Mouse (Mus musculus) forebrain, embryonic 12.5 days (tissue): ENCODE measurements around the gene Galk1. TPM values are rescaled to one million over a fixed set of nuclear protein-coding genes. Genes with fewer than 3 reads are reported as not detected.

Experiments
- ATAC-seq: fragments of 200-750 bp; cut with Nextera tagmentation; 2 replicates; pipeline ENCODE4 v1.8.0; 2017; ENCODE audit warnings: moderate TSS enrichment; ENCODE audit not compliant: low FRiP score
- H3K27ac ChIP-seq: fragments of 300-500 bp; sonication (generic); 2 replicates; pipeline ENCODE4 v1.5.1; 2016; ENCODE audit warnings: mild to moderate bottlenecking
- H3K27me3 ChIP-seq: fragments of 300-500 bp; sonication (generic); 2 replicates; pipeline ENCODE4 v1.6.1; 2016; ENCODE audit warnings: mild to moderate bottlenecking
- H3K36me3 ChIP-seq: fragments of 300-500 bp; sonication (generic); replicated peaks from 2 replicates; pipeline ENCODE4 v1.6.1; 2016; ENCODE audit warnings: mild to moderate bottlenecking
- H3K4me1 ChIP-seq: fragments of 300-500 bp; sonication (generic); 2 replicates; pipeline ENCODE4 v1.6.1; 2016
- H3K4me2 ChIP-seq: fragments of 300-500 bp; sonication (generic); 2 replicates; pipeline ENCODE4 v1.6.1; 2016; ENCODE audit warnings: mild to moderate bottlenecking, moderate library complexity
- H3K4me3 ChIP-seq: fragments of 300-500 bp; sonication (generic); replicated peaks from 2 replicates; pipeline ENCODE4 v1.5.1; 2016; ENCODE audit warnings: mild to moderate bottlenecking
- H3K9ac ChIP-seq: fragments of 300-500 bp; sonication (generic); 2 replicates; pipeline ENCODE4 v1.6.1; 2016; ENCODE audit warnings: mild to moderate bottlenecking
- H3K9me3 ChIP-seq: fragments of 300-500 bp; sonication (generic); 2 replicates; pipeline ENCODE4 v1.6.1; 2016
- WGBS: fragments of 180-500 bp; shearing (Covaris S2); methylation state at CpG from one replicate; pipeline ENCODE4 v1.1.7; 2016; 5-methylcytosine and 5-hydroxymethylcytosine counted together
- polyA plus RNA-seq: library from polyadenylated mRNA; unstranded; fragments of >200 nt; fragmentation: Nextera tagmentation; extraction: Ambion mirVana; gene quantifications from 2 replicates; pipeline ENCODE4 v1.2.1, GENCODE M21; 2016

Galk1 gene
- polyA plus RNA-seq, 1 experiment from 2014 or later, result 107 TPM

DNA sequence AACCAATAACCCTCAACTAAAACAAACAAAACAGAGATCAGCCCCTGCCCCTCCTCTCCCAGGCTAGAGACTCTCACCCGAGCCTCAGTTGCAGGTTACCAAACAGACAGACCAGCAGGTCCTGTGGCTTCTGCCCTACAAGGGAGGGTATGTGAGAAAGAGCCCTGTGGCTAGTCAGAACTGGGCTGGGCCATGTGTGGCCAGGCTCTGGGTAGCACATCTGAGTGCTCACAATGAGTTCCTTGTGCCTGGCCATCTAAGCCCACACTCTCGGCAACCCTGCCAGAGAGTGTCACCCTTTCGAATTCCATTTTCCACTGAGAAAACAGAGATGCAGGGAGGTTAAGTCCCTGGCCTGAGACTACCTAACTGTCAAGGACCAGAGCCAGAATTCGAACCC is 20.4 kb downstream of the Galk1 start:
- WGBS, result 76% methylated on average over 4 of the region's 4 CpGs
- no peak overlapping the region for H3K4me3 ChIP-seq

DNA sequence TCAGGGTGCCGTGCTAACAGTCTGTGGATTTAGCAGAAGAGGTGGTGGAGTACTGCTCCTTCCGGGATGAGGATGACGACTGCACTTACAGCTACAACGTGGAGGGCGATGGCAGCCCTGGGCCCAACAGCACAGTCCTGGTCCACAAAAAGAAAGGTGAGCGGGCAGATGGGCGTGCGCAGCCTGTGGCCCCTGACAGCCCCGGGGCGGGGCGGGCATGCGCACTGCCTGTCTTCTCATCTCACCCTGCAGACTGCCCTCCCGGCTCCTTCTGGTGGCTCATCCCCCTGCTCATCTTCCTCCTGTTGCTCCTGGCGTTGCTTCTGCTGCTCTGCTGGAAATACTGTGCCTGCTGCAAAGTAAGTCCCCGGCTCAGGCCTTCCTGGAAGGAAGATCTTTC is 22.8 kb downstream of the Galk1 start:
- no peak overlapping the region; the same call in 1 of the 2 replicates for H3K4me3 ChIP-seq
- no peak for ATAC-seq
- 39% methylated on average over 15 of the region's 15 CpGs for WGBS
- peak overlapping the region; percentile 29 for H3K4me2 ChIP-seq
- no peak overlapping the region for H3K27ac ChIP-seq
- no peaks in the 10 kb centered on the region for H3K9me3 ChIP-seq
- H3K9ac ChIP-seq, result peak overlapping the region; percentile 12; the same call in 1 of the 2 replicates
- H3K27me3 ChIP-seq, result peaks cover 18% of the 10 kb centered on the region; the same call in 1 of the 2 replicates
- H3K4me1 ChIP-seq, result no peaks in the 10 kb centered on the region
- no peaks in the 10 kb centered on the region for H3K36me3 ChIP-seq

More for the DNA sequence above, 20.4 kb downstream of the Galk1 start:
- Histone ChIP-seq H3K36me3 (no peaks in the 10 kb centered on the region), H3K27me3 (peaks cover 12% of the 10 kb centered on the region; the same call in 1 of the 2 replicates), H3K27ac (no peak overlapping the region), H3K9ac (no peak overlapping the region), H3K9me3 (no peaks in the 10 kb centered on the region), H3K4me1 (no peaks in the 10 kb centered on the region), H3K4me2 (no peak overlapping the region)
- no peak for ATAC-seq

DNA sequence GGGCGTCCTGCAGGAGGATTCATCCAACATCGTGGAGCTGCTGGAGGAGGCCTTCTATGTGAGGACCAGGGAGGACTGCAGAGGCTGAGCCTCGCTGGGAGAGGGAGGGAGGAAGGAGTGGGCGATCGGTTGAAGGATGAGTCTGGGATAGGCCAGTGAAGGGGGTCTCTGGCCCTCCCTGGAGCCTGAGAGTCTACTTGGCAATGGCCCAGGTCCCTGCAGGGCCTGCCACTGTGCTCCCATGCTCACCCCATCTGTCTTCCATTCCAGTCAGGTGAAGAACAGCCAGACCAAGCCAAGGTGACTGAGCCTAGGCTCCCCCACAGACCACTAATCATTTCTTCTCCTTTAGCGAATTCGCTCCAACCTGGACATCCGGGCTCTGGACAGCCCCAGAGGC is 29.2 kb downstream of the Galk1 start:
- H3K27ac ChIP-seq, result no peak overlapping the region
- H3K36me3 ChIP-seq, result no peaks in the 10 kb centered on the region
- H3K4me3 ChIP-seq, result no peak overlapping the region
- H3K4me2 ChIP-seq, result no peak overlapping the region
- ATAC-seq, result no peak
- no peak overlapping the region for H3K9ac ChIP-seq
- H3K9me3 ChIP-seq, result no peaks in the 10 kb centered on the region
- H3K4me1 ChIP-seq, result no peaks in the 10 kb centered on the region
- WGBS, result 87% methylated on average over 8 of the region's 8 CpGs
- H3K27me3 ChIP-seq, result peaks cover 13% of the 10 kb centered on the region; the same call in 1 of the 2 replicates

DNA sequence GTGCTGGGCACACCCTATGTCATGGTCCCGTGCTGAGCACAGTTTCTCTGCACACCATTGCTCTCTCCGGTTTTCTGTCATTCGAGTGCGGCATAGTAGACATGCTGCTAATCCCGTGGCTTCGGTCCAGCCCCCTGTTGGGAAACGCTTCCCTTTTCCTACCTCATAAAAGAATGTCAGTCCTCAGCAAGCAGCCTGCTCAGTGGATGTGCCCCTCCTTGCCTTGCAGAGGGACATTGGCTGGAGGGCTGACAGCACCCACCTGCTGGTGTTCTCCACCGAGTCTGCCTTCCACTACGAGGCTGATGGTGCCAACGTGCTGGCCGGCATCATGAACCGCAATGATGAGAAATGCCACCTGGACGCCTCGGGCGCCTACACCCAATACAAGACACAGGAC is 30.0 kb downstream of the Galk1 start:
- no peak overlapping the region for H3K4me3 ChIP-seq
- no peak overlapping the region for H3K27ac ChIP-seq
- peaks cover 21% of the 10 kb centered on the region for H3K27me3 ChIP-seq
- ATAC-seq, result no peak
- no peaks in the 10 kb centered on the region for H3K4me1 ChIP-seq
- H3K36me3 ChIP-seq, result no peaks in the 10 kb centered on the region
- no peak overlapping the region for H3K9ac ChIP-seq
- no peaks in the 10 kb centered on the region for H3K9me3 ChIP-seq
- no peak overlapping the region for H3K4me2 ChIP-seq
- whole genome bisulfite sequencing, result 93% methylated on average over 15 of the region's 15 CpGs

DNA sequence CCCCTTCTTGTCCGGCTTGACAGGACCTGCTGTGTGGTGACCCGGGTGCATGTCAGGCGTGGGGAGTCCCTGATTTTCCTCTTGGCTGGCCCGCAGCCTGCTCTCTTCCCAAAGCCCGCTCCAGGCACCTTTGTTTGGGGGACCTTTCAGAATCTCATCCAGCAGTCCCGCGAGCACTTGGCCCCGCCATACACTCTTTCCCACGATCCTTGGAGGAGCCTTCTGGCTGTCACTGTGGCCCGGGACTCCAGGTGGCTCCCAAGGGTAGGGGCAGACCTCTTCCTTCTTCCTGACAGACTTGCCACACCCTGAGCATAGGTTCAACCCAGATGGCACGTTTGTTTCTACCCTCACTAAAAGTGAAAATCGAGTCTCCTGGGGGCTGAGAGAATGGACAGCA is 37.0 kb downstream of the Galk1 start:
- 39% methylated on average over 12 of the region's 12 CpGs for WGBS
- H3K27me3 ChIP-seq, result peaks cover 60% of the 10 kb centered on the region

DNA sequence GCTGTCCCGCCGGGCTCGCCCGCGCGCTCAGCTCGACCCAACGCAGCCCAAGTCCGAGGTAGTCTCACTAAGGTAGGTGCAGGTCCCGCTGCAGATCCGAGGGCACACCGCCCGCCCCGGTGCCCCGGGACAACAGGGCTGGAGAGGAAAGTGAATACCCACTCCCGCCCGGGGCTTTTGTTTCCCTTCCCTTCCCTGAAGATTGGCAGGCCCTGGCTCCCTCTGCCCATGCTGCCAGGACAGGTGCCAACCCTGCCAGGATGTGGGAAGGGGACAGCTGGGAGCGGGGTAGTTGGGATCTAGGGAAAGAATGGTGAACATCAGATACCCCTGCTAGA is 37.5 kb downstream of the Galk1 start:
- no peak for ATAC-seq
- no peaks in the 10 kb centered on the region for H3K9me3 ChIP-seq
- H3K27me3 ChIP-seq, result peaks cover 60% of the 10 kb centered on the region
- H3K4me2 ChIP-seq, result peak overlapping the region; percentile 69
- H3K4me3 ChIP-seq, result peak overlapping the region; percentile 49
- 2% methylated on average over 18 of the region's 18 CpGs for WGBS
- H3K9ac ChIP-seq, result peak overlapping the region; percentile 49
- peaks cover 9% of the 10 kb centered on the region for H3K4me1 ChIP-seq
- H3K36me3 ChIP-seq, result no peaks in the 10 kb centered on the region
- no peak overlapping the region for H3K27ac ChIP-seq

More for the DNA sequence above, 37.0 kb downstream of the Galk1 start:
- Histone ChIP-seq H3K4me3 (peak overlapping the region; percentile 49; the same call in 1 of the 2 replicates), H3K4me2 (peak overlapping the region; percentile 69; the same call in 1 of the 2 replicates), H3K27ac (no peak overlapping the region), H3K4me1 (peaks cover 9% of the 10 kb centered on the region), H3K9me3 (no peaks in the 10 kb centered on the region), H3K9ac (peak overlapping the region; percentile 49; the same call in 1 of the 2 replicates), H3K36me3 (no peaks in the 10 kb centered on the region)
- no peak for ATAC-seq

DNA sequence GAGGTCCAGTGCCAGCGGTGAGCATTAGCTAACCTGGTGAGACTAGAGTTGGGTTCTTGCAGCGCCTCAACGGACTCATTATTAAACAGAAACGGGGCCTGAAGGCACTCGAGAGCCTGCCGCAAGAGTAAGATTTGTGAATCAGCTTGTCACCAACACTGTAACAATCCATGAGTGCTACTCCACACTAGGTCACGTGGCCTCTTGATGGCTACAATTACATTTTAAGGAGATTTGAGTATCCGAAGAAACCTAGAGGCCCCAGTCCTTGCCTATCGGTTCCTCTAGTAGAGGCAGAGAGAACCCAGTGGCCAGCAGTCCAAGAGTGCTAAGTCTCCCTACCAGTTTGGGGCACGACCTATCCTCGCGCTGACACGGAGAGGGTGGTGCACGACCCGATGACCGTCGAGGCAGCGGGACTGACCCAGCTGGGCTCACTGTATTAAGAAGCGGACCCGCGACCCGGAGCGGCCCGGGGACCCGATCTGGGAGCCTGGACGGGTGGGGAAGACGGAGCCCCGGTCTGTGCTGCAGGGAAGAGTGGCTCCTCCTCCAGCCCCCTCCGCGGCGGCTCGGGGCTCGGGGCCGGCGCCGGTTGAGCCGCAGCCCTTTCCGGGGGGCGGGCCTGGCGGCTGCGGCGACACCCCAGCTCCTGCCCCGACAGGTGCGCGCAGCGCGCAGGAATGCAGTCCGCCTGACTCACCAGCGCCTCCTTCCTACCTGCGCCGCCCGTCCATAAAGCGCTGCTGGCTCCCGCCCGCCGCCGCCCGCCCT is 38.0 kb downstream of the Galk1 start, which contains the start of gene Itgb4:
Gene Itgb4, plus strand, starts transcription at position 401 of the 774 bp plus-strand sequence.
- peak within 1 kb of the TSS; percentile 49 for H3K9ac ChIP-seq
- H3K4me2 ChIP-seq, result peak within 1 kb of the TSS; percentile 69
- H3K27me3 ChIP-seq, result peaks cover 56% of the 10 kb centered on the region
- ATAC-seq, result no peak
- H3K27ac ChIP-seq, result no peak within 1 kb of the TSS
- peaks cover 9% of the 10 kb centered on the region for H3K4me1 ChIP-seq
- H3K4me3 ChIP-seq, result peak within 1 kb of the TSS; percentile 49
- 11% methylated on average over 55 of the region's 58 CpGs for WGBS
- H3K9me3 ChIP-seq, result no peaks in the 10 kb centered on the region
- H3K36me3 ChIP-seq, result no peaks in the 10 kb centered on the region

DNA sequence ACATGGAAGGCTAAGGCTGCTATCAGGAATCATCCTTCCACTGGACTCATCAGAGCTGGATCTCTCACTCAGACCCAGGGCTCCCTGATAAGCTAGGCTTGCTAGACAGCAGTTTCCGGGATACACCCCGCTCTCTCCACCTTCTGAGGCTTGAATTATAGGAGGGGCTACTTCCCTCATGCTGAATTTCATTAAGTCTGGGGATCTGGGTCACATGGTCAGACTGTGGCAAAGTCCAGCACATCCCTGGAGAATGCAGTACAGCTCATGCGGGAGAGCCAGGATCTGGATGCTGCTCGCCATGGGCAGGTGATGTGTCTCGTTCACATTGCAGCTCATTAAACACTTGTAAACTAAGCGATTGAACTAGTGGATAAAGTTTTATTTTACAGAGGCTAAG is 41.5 kb downstream of the Galk1 start:
- Histone ChIP-seq H3K4me1 (peaks cover 9% of the 10 kb centered on the region), H3K27me3 (peaks cover 30% of the 10 kb centered on the region), H3K4me3 (no peak overlapping the region), H3K36me3 (peaks cover 12% of the 10 kb centered on the region), H3K27ac (no peak overlapping the region), H3K9ac (no peak overlapping the region), H3K4me2 (no peak overlapping the region), H3K9me3 (no peaks in the 10 kb centered on the region)
- WGBS, result 78% methylated on average over 6 of the region's 6 CpGs
- no peak for ATAC-seq

DNA sequence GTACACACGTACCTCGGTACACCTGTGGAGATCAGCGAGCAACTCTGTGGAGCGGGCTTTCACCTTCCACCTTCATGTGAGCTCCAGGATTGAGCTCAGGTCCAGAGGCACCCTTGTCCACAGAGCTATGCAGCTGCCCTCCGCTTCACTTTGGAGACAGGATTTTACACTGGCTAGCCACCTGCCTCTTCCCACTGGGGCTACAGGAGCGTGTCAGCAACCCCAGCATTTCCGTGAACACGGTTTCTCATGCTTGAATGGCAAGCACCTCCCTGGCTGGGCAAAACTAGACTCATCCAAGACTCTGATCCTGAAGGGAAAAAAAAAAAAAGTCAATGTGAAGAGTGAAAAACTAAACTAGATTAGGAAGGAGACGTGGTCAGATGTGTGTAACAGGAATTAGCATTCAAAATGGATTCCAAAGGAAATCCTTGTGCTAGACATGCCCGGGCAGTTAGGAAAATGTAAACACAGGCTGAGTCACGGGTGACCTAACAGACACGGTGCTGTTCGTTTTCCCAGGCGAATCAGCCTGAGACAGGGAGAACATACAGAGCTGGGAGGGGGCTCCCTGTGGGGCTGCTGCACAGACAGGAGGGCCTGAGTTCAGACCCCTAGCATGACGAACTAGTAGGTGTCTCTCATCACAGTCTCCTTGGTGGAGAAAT is 42.4 kb downstream of the Galk1 start:
- H3K4me2 ChIP-seq, result no peak overlapping the region
- no peak overlapping the region for H3K27ac ChIP-seq
- H3K27me3 ChIP-seq, result peaks cover 21% of the 10 kb centered on the region
- H3K9me3 ChIP-seq, result no peaks in the 10 kb centered on the region
- 77% methylated on average over 15 of the region's 15 CpGs for WGBS
- peaks cover 21% of the 10 kb centered on the region for H3K36me3 ChIP-seq
- peaks cover 9% of the 10 kb centered on the region for H3K4me1 ChIP-seq
- H3K9ac ChIP-seq, result no peak overlapping the region
- H3K4me3 ChIP-seq, result no peak overlapping the region
- ATAC-seq, result no peak

DNA sequence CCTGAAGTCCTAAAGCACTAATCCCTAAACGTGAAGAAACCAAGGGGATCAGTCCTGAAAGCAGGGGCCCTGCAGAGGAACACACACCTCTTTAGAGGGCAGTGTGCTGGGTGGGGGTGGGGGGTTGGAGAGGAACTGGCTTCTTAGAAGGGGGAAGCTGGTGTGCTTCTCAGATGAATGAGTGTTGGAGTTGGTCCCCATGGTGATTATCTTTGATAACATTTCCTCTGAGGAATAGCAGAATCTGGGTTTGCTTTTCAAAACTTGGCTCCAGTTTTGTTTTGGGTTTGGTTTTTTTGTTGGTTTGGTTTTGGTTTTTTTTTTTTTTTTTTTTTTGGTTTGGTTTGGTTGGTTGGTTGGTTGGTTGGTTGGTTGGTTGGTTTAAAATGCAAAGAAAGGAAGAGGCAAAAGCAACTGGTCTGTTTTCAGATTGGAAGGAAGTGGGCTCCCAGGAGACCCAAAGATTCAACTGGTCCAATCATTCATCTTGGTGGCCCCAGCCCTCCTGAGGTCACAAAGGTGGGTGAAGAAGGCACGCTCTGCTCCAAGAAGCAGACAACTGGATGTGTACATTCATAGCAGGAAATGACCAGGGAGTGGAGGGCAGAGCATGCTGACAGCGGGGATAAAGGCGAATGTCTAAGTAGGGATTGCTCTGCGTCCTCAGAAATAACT is 43.7 kb downstream of the Galk1 start:
- no peak for ATAC-seq
- H3K27me3 ChIP-seq, result peaks cover 9% of the 10 kb centered on the region
- H3K4me3 ChIP-seq, result no peak overlapping the region
- H3K9ac ChIP-seq, result no peak overlapping the region
- H3K36me3 ChIP-seq, result peaks cover 34% of the 10 kb centered on the region
- no peaks in the 10 kb centered on the region for H3K9me3 ChIP-seq
- H3K27ac ChIP-seq, result no peak overlapping the region
- WGBS, result 71% methylated on average over 5 of the region's 5 CpGs
- no peak overlapping the region for H3K4me2 ChIP-seq
- no peaks in the 10 kb centered on the region for H3K4me1 ChIP-seq

DNA sequence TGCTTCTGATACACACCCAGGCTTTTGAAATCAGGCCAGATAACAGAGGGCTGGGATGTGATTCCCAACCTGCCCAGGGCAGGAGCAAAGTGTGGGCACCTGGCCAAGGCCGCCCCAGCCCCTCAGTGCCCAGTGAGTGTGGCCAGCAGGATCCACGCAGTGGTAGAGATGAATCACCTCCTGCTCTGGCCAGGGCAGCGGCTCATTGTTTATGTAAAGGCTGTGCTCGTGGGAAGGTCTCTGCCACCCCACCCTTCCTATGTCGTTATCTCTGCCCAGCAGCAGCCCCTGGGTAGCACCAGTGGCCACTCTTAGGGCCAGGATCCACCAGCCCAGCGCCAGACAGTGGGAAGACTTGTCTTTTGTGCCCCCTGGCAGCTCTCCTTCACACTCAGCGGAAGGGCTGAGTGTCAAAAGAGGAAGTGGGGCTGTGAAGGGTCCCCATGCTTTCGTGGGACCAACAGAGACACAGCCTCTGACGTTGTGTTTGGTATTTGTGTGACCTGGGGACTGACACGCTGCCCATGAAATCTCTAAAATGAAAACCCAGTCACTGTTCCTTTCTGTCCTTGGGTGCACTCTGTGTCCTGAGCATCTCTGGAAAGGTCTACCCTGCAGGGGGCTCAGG is 47.4 kb downstream of the Galk1 start:
- Histone ChIP-seq H3K4me1 (no peaks in the 10 kb centered on the region), H3K27ac (no peak overlapping the region), H3K36me3 (peaks cover 71% of the 10 kb centered on the region), H3K27me3 (no peaks in the 10 kb centered on the region), H3K4me2 (no peak overlapping the region), H3K9ac (no peak overlapping the region), H3K4me3 (no peak overlapping the region), H3K9me3 (no peaks in the 10 kb centered on the region)
- 93% methylated on average over 10 of the region's 10 CpGs for WGBS
- no peak for ATAC-seq
